Mouse (Mus musculus): ENCODE data around the gene Ccr7. TPM values are rescaled to one million over a fixed set of nuclear protein-coding genes. Genes with fewer than 3 reads are reported as not detected.

Gene Ccr7
- total and polyA plus RNA-seq, 3 experiments, result 0.04 to 0.06 TPM; not detected in 1

- Histone ChIP-seq H3K9me3 (replicated peaks; ENCODE audit: insufficient read depth, low read length) (no peaks in the 10 kb centered on the region), H3K79me2 (ENCODE audit: control insufficient read depth, insufficient read depth, low read length, poor library complexity) (no peaks in the 10 kb centered on the region), H3K27ac (ENCODE audit: control insufficient read depth, low read depth, low read length) (no peak overlapping the region), H3K27me3 (ENCODE audit: control insufficient read depth in 1 of 2, insufficient read depth in 2 of 2, low read length in 2 of 2) (peaks cover 2 to 7% of the 10 kb centered on the region in 2 experiments; a peak in 3 of 4 replicates), H3K36me3 (ENCODE audit: control insufficient read depth in 1 of 2, insufficient read depth in 2 of 2, low read length in 2 of 2) (no peaks in the 10 kb centered on the region), H3K4me3 (ENCODE audit: control insufficient read depth in 1 of 2, insufficient read depth in 1 of 2, low read depth in 2 of 2, low read length in 2 of 2) (no peak overlapping the region), H3K4me1 (ENCODE audit: control insufficient read depth in 1 of 2, insufficient read depth in 2 of 2, low read length in 2 of 2) (peaks cover 0 to under 1% of the 10 kb centered on the region in 2 experiments; a peak in 1 of 4 replicates), H3K9ac (ENCODE audit: control insufficient read depth, low read depth, low read length, poor library complexity, severe bottlenecking) (no peak overlapping the region)
- TF ChIP-seq ZNF384 (IDR thresholded peaks at IDR 0.05; ENCODE audit: low read depth, low read length), result no peak
- TF ChIP-seq UBTF (IDR thresholded peaks at IDR 0.05; ENCODE audit: borderline replicate concordance, insufficient read depth, low read depth, low read length), result no peak
- TF ChIP-seq MYB (IDR thresholded peaks at IDR 0.05; ENCODE audit: low read depth, low read length), result no peak
- TF ChIP-seq SMC3 (IDR thresholded peaks at IDR 0.05; ENCODE audit: low read depth, low read length), result no peak
- no peak for TF ChIP-seq GATA1 (IDR thresholded peaks at IDR 0.05; ENCODE audit: low read depth, low read length)
- no peak for TF ChIP-seq POLR2AphosphoS2 (IDR thresholded peaks at IDR 0.05; ENCODE audit: low read length)
- TF ChIP-seq MAZ (IDR thresholded peaks at IDR 0.05; ENCODE audit: low read depth, low read length), result no peak
- TF ChIP-seq ZKSCAN1 (IDR thresholded peaks at IDR 0.05; ENCODE audit: low read depth, low read length), result no peak
- TF ChIP-seq GABPA (IDR thresholded peaks at IDR 0.05; ENCODE audit: low read depth, low read length), result no peak
- no peak for TF ChIP-seq KAT2A (conservative IDR thresholded peaks at IDR 0.05; ENCODE audit: low read depth, low read length)
- DNase-seq (ENCODE audit: low read depth, low spot score), result no peak
Observed at GRCm38 (mm10) chr11:99133285-99133897, 21.5 kb downstream of the Ccr7 start.

- Histone ChIP-seq H3K4me1 (ENCODE audit: control insufficient read depth in 1 of 2, insufficient read depth in 2 of 2, low read length in 2 of 2) (peaks cover 0 to 9% of the 10 kb centered on the region in 2 experiments; a peak in 2 of 4 replicates), H3K27me3 (ENCODE audit: control insufficient read depth in 1 of 2, insufficient read depth in 2 of 2, low read length in 2 of 2) (peaks cover 0 to 5% of the 10 kb centered on the region in 2 experiments; a peak in 2 of 4 replicates), H3K36me3 (ENCODE audit: control insufficient read depth in 1 of 2, insufficient read depth in 2 of 2, low read length in 2 of 2) (no peaks in the 10 kb centered on the region), H3K9ac (ENCODE audit: control insufficient read depth, low read depth, low read length, poor library complexity, severe bottlenecking) (no peak overlapping the region), H3K79me2 (ENCODE audit: control insufficient read depth, insufficient read depth, low read length, poor library complexity) (no peaks in the 10 kb centered on the region), H3K27ac (ENCODE audit: control insufficient read depth, low read depth, low read length) (no peak overlapping the region), H3K4me3 (ENCODE audit: control insufficient read depth in 1 of 2, insufficient read depth in 1 of 2, low read depth in 2 of 2, low read length in 2 of 2) (no peak overlapping the region), H3K9me3 (replicated peaks; ENCODE audit: insufficient read depth, low read length) (no peaks in the 10 kb centered on the region)
- TF ChIP-seq ZKSCAN1 (IDR thresholded peaks at IDR 0.05; ENCODE audit: low read depth, low read length) (no peak), TAL1 (IDR thresholded peaks at IDR 0.05; ENCODE audit: low read length) (no peak)
- no peak for DNase-seq (ENCODE audit: low read depth, low spot score)
Observed at GRCm38 (mm10) chr11:99132091-99132730, 22.7 kb downstream of the Ccr7 start.

GRCm38 (mm10) chr11:99131463-99131840, 23.4 kb downstream of the Ccr7 start:
- H3K4me3 ChIP-seq (ENCODE audit: control insufficient read depth in 1 of 2, insufficient read depth in 1 of 2, low read depth in 2 of 2, low read length in 2 of 2), result no peak overlapping the region
- H3K27ac ChIP-seq (ENCODE audit: control insufficient read depth, low read depth, low read length), result no peak overlapping the region
- peaks cover 0 to 5% of the 10 kb centered on the region in 2 experiments; a peak in 2 of 4 replicates for H3K27me3 ChIP-seq (ENCODE audit: control insufficient read depth in 1 of 2, insufficient read depth in 2 of 2, low read length in 2 of 2)

More at GRCm38 (mm10) chr11:99131463-99131840, 23.4 kb downstream of the Ccr7 start:
- Histone ChIP-seq H3K9me3 (replicated peaks; ENCODE audit: insufficient read depth, low read length) (no peaks in the 10 kb centered on the region), H3K36me3 (ENCODE audit: control insufficient read depth in 1 of 2, insufficient read depth in 2 of 2, low read length in 2 of 2) (peaks cover 0 to 5% of the 10 kb centered on the region in 2 experiments; a peak in 2 of 4 replicates), H3K9ac (ENCODE audit: control insufficient read depth, low read depth, low read length, poor library complexity, severe bottlenecking) (no peak overlapping the region), H3K4me1 (ENCODE audit: control insufficient read depth in 1 of 2, insufficient read depth in 2 of 2, low read length in 2 of 2) (peaks cover 0 to 16% of the 10 kb centered on the region in 2 experiments; a peak in 3 of 4 replicates), H3K79me2 (ENCODE audit: control insufficient read depth, insufficient read depth, low read length, poor library complexity) (no peaks in the 10 kb centered on the region)
- no peak for TF ChIP-seq CHD1 (IDR thresholded peaks at IDR 0.05; ENCODE audit: low read depth, low read length)
- TF ChIP-seq TBP (IDR thresholded peaks at IDR 0.05; ENCODE audit: low read depth, low read length), result no peak
- TF ChIP-seq JUND (IDR thresholded peaks at IDR 0.05; ENCODE audit: low read depth, low read length), result no peak
- TF ChIP-seq TAL1 (IDR thresholded peaks at IDR 0.05; ENCODE audit: low read length), result no peak
- DNase-seq (ENCODE audit: low read depth, low spot score), result no peak

Measured in MEL (cell line).